Mouse (Mus musculus) hematopoietic stem cell, adult 5-6 weeks (primary cell): ENCODE data around the gene Pfkm. TPM values are rescaled to one million over a fixed set of nuclear protein-coding genes. Genes with fewer than 3 reads are reported as not detected.

Source experiments
- ATAC-seq, 2 experiments: fragments of 125-278 bp in 1 of 2; replicated peaks in 1 of 2; 2 replicates each; pipeline ENCODE4 v1.8.0; 2016 to 2017; ENCODE audit warnings: inconsistent platforms in 2 of 2, mild to moderate bottlenecking in 2 of 2, moderate number of reproducible peaks in 2 of 2, low read depth in 1 of 2, moderate TSS enrichment in 1 of 2; ENCODE audit not compliant: low FRiP score in 2 of 2, poor library complexity in 2 of 2, severe bottlenecking in 2 of 2, insufficient read depth in 1 of 2, low TSS enrichment in 1 of 2
- total RNA-seq: library from RNA; stranded (forward); fragments of 172-1452, 232-1000 nt; gene quantifications from 2 replicates; pipeline ENCODE4 v1.2.3, GENCODE M21; 2017

Gene Pfkm
- total RNA-seq, 1 experiment from 2014 or later: 41.3 TPM

- ATAC-seq: no peak
Observed at GRCm38 (mm10) chr15:98131001-98131400, 38.6 kb downstream of the Pfkm start.

GRCm38 (mm10) chr15:98131451-98131850, 39.1 kb downstream of the Pfkm start:
- ATAC-seq: no peak

- ATAC-seq: no peak
Observed at GRCm38 (mm10) chr15:98131942-98132655, 39.7 kb downstream of the Pfkm start.

DNA sequence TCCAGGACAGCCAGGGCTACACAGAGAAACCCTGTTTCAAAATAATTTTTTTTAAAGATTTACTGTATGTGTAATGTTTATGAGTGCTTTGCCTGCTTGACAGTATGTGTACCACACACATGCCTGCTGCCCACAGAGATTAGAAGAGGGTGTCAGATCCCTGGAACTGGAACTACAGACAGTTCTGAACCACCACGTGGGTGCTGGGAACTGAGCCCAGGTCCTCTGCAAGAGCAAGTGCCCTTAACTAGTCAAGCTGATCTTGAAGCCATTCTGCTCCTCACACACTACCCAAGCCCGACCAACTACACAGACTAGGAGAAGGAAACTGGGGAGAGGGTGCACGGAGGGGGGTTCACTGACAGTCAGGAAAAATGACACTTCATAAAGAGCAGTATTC, 41.1 kb downstream of the Pfkm start:
- no peak for ATAC-seq

DNA sequence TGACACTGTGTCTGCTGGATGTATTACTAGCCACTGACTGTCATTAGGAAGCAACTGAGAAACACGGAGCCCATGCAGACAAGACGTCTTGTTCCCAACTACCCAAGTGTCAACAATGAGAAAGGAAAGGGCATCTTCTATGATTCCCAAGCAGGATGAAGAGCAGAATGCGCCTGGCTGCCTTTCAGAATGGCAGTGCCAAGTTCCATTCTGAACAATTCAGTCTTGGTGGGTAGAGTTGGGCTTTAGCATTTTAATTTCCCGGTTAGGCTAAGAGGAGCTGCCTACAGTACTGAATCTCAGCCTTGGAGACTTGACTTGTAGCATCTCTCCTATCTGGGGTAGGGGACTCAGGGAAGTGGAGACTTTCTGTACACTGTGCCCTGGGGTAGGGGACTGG, 41.6 kb downstream of the Pfkm start:
- no peak for ATAC-seq

GRCm38 (mm10) chr15:98134666-98135065, 42.3 kb downstream of the Pfkm start:
- no peak for ATAC-seq

- no peak for ATAC-seq
Observed at GRCm38 (mm10) chr15:98135671-98136070, 43.3 kb downstream of the Pfkm start.

DNA sequence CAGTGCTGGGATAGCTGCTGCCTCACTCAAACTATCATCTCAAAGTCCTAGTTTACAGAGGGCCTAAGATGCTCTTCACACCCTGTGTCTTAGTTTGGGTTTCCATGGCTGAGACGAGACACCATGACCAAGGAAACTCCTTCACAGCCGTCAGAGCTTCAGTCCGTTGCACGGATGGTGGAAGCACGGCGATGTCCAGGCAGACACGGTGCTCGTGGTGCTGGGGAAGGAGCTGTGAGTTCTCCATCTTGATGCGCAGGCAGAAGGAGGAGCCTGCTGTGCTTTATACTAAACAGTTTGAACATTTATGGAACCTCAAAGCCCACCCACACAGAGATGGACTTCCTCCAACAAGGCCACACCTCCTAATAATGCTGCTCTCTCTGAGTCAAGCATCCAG, 44.5 kb downstream of the Pfkm start:
- ATAC-seq: no peak

GRCm38 (mm10) chr15:98139763-98140162, 47.4 kb downstream of the Pfkm start:
- no peak for ATAC-seq

- no peak for ATAC-seq
Observed at GRCm38 (mm10) chr15:98140809-98141208, 48.4 kb downstream of the Pfkm start.

DNA sequence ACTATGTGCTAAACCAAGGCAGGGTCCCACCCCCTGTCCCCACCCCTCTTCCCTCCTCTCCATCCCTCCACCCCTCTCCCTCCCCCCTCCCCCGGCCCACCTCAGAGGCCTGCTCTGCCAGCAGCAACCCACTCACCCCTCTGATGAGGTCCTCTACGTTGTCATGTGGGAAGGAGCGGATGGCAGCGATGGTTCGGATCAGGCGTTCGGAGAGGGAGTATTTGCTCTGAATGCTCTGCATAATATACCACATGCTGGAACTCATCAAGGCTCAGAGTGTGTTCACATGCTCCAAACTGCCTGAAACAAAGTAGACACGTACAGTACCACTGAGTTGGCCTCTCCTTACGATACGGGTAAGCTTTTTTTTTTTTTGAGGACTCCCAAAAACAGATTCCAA, 50.1 kb downstream of the Pfkm start:
- no peak for ATAC-seq

GRCm38 (mm10) chr15:98144861-98145507, 52.6 kb downstream of the Pfkm start:
- peak in 1 of 2 experiments; percentile 27; a peak in 1 of 4 replicates for ATAC-seq

GRCm38 (mm10) chr15:98145559-98146181, 53.3 kb downstream of the Pfkm start:
- ATAC-seq: peak; percentile 90 to 98

DNA sequence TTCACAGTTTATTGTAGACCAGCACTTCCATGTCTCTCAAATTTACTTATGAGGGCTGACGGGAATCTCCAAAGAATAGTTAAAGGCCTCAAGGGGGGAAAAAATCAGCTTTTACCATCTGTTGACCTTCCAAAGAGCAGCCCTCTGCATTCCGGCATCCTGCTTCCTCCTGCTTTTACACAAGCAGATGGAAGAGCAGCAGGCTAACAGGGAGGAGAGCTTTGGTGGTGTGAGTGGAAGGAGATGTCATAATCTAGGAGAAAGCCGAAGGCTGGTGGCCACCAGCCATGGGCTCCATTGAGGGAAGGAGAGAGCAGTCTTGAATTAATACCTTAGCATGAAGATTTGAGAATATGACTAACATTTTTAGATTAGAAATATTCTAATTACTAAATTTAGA, 56.0 kb downstream of the Pfkm start:
- ATAC-seq: no peak

DNA sequence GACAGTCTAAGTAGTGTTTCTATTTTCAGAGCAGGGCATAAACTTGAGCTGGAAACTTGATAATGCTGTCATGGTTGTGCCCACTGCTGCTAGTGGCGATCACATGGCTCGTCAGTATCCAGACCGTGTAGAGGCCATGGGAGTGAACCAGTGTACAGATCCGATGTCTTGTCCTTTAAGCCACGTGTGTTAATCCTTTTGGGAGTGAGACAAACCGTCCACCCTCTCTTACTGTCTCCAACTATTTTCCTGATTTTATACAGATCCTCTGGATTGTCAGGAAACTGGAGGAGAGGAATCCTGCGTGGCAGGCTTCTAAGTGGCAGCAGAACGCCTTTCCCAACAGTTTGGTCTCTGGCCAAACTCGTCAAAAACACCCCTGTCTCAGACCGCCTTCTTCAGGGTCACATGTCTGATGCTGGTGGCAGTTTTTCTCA, 56.8 kb downstream of the Pfkm start:
- no peak for ATAC-seq

- no peak for ATAC-seq
Observed at GRCm38 (mm10) chr15:98152916-98153315, 60.5 kb downstream of the Pfkm start.

GRCm38 (mm10) chr15:98153625-98154024, 61.2 kb downstream of the Pfkm start:
- ATAC-seq: peak; percentile 53 to 74; a peak in 3 of 4 replicates

DNA sequence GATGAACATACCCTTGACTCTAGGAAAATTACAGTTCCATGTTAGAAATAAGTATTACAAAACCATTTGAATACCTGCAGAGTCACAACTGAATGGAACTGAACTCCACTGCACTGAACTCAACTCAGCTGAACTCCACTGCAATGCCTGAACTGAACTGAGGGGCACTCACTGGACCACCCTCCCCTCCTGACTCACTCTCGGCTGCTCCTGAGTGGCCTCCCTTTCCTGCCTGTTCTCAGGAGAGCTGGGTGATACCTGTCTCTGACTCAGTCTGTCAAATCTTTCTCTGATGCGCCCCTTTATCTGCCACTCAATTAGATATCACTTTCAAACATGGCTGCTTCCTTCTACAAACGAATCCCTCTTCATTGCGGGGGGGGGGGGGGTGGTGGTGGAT, 61.8 kb downstream of the Pfkm start:
- no peak for ATAC-seq
